Mouse (Mus musculus): ENCODE data around the gene Thbd. TPM values are rescaled to one million over a fixed set of nuclear protein-coding genes. Genes with fewer than 3 reads are reported as not detected.
A peak's percentile ranks its signal among the peaks of the same experiment; 100 is the strongest.

Thbd gene
- total RNA-seq, 2 experiments from 2014 or later = 5.3 to 6.9 TPM

- no peak for DNase-seq (ENCODE audit: low spot score in 2 of 2)
- TF ChIP-seq CTCF (conservative IDR thresholded peaks at IDR 0.05) = no peak
- Histone ChIP-seq H3K4me3 (no peak overlapping the region), H3K27ac (no peak overlapping the region)
Measured at GRCm38 (mm10) chr2:148393846-148394245, 14.1 kb downstream of the Thbd start.

- TF ChIP-seq CTCF (conservative IDR thresholded peaks at IDR 0.05) = no peak
- no peak for DNase-seq (ENCODE audit: low spot score in 2 of 2)
- H3K27ac ChIP-seq = no peak overlapping the region
- no peak overlapping the region for H3K4me3 ChIP-seq
Measured at GRCm38 (mm10) chr2:148393149-148393548, 14.8 kb downstream of the Thbd start.

- Histone ChIP-seq H3K4me3 (no peak overlapping the region), H3K27ac (peak overlapping the region; percentile 58)
- no peak for DNase-seq (ENCODE audit: low spot score in 2 of 2)
- no peak for TF ChIP-seq CTCF (conservative IDR thresholded peaks at IDR 0.05)
Measured at GRCm38 (mm10) chr2:148387652-148388581, 20.1 kb downstream of the Thbd start.

DNA sequence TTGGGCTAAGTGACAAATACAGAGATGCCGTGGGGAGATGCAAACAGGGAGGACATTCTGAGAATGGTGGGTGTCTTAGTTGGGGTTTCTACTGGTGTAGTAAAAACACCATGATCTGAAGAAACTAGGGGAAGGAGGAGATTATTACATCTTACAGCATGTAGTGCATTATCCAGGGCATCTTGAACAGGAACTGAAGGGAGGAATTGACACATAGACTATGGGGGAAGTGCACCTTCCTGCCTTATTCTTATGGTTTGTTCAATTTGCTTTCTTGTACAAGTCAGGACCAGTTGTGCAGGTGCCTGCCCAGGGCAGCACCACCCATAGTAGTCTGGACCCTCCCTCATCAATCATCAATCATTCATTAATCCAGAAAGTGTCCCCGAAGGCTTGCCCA lies 21.1 kb downstream of the Thbd start:
- TF ChIP-seq CTCF (conservative IDR thresholded peaks at IDR 0.05) = no peak
- Histone ChIP-seq H3K27ac (no peak overlapping the region), H3K4me3 (no peak overlapping the region)
- DNase-seq (ENCODE audit: low spot score in 2 of 2) = no peak

DNA sequence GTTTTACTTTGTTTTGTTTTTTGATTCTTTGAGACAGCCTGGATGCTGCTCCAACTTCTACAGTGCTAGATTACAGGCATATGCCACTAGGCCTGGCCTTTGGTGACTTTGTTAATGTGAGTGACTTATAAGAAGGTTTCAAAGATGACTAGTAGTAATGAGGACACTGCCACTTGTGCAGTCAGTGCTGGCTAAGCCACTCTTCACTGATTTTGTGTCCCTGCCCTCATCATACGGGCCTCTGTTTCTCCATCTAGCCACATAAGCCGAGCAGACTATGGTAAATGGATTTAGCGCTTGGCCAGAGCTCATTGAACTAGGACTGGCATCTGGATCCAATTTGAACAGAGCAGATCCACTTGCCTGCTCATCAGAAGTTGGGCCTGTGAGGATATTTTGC lies 21.5 kb downstream of the Thbd start:
- no peak for DNase-seq (ENCODE audit: low spot score in 2 of 2)
- Histone ChIP-seq H3K27ac (no peak overlapping the region), H3K4me3 (no peak overlapping the region)
- TF ChIP-seq CTCF (conservative IDR thresholded peaks at IDR 0.05) = no peak

DNA sequence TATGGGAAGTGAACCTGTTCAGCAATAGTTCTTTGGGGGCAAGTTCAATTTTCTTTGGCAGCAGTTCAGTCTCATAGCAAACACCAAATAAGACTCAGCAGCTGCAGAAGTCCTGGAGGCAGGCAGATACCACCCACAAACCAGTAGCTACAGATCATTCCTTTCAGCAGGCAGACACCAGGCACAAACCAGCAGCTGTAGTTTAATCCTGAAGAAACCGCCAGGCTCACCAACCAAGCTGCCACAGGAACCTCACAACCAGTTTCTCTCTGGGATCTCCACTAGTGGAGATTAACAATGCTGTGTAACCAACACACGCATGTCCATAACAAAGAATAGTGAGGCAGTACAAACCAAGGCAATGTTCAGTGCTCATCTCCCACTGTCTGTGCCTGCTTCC lies 26.9 kb downstream of the Thbd start:
- DNase-seq (ENCODE audit: low spot score in 2 of 2) = no peak
- H3K27ac ChIP-seq = no peak overlapping the region
- no peak overlapping the region for H3K4me3 ChIP-seq
- TF ChIP-seq CTCF (conservative IDR thresholded peaks at IDR 0.05) = no peak

- no peak for DNase-seq (ENCODE audit: low spot score in 2 of 2)
- Histone ChIP-seq H3K27ac (no peak overlapping the region), H3K4me3 (no peak overlapping the region)
- no peak for TF ChIP-seq CTCF (conservative IDR thresholded peaks at IDR 0.05)
Measured at GRCm38 (mm10) chr2:148379899-148380413, 28.0 kb downstream of the Thbd start.

DNA sequence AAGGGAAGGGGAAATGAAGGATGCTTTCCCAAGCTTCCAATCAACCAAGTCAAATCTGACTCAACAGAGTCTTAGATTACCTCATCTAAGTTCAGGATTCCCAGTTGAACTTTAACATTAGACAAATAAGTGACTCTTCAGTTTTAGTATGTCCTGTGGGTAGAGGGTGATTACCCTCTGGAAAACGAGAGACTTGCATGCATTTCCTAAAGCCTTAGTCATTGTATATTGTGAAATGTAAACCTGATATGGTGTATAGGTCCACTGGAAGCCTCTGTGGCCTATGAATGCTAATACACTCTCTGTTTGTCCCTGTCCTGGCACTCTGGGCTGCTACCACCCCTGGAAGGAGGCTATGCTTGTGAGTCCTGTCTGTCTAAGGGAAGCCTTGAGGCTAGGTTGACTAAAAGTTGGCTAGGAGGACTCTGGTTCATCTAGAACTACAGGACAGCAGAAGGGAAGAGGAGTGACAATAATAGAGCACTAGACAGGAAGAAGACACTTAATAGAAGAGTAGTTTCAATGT lies 29.1 kb downstream of the Thbd start:
- no peak for DNase-seq (ENCODE audit: low spot score in 2 of 2)
- no peak overlapping the region for H3K27ac ChIP-seq
- no peak overlapping the region for H3K4me3 ChIP-seq
- TF ChIP-seq CTCF (conservative IDR thresholded peaks at IDR 0.05) = no peak

DNA sequence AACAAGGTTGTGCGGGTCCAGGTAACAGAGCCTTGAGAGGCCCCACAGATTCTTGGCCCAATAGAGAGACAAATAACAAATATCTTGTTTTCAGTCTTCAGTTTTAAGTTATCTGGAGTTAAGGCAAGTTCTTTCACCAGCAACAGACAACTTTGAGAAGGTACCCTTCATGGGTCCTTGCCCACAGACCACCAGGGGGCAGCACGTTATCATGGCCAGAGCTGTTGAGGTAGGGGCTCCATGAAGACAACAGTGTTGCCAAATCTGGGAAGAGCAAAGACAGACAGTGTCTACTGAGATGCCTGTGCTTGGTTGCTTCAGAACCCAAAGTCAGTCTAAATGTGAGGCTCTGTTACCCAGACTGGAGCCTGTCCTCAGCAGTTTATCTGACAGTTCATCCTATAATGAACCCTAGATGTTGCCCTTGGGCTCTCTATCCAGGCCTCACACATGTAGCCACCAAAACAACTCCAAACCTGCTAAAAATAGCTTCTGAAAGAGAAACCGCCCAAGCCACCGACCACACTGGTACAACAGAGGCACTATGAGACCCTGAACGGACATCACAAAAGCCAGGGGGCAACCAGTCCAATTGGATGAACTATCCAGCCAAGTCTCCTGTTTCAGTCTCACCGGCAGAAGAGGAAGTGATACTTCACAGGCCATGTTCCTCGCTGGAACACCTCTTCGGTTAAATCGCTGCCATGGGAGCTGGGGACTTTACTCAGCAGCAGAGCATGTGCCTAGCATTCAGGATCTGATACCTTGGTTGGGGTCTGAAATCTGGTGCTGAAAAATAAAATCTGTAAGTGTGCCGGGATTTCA lies 32.5 kb downstream of the Thbd start:
- peak in 1 of 2 experiments; percentile 38 for DNase-seq (ENCODE audit: low spot score in 2 of 2)
- no peak overlapping the region for H3K27ac ChIP-seq
- H3K4me3 ChIP-seq = no peak overlapping the region
- TF ChIP-seq CTCF (conservative IDR thresholded peaks at IDR 0.05) = peak; percentile 75

GRCm38 (mm10) chr2:148373602-148374071 lies 34.4 kb downstream of the Thbd start:
- Histone ChIP-seq H3K4me3 (no peak overlapping the region), H3K27ac (peak overlapping the region; percentile 61)
- no peak for TF ChIP-seq CTCF (conservative IDR thresholded peaks at IDR 0.05)
- no peak for DNase-seq (ENCODE audit: low spot score in 2 of 2)

GRCm38 (mm10) chr2:148371743-148372630 lies 36.0 kb downstream of the Thbd start:
- Histone ChIP-seq H3K4me3 (no peak overlapping the region), H3K27ac (no peak overlapping the region)
- TF ChIP-seq CTCF (conservative IDR thresholded peaks at IDR 0.05) = no peak
- no peak for DNase-seq (ENCODE audit: low spot score in 2 of 2)

DNA sequence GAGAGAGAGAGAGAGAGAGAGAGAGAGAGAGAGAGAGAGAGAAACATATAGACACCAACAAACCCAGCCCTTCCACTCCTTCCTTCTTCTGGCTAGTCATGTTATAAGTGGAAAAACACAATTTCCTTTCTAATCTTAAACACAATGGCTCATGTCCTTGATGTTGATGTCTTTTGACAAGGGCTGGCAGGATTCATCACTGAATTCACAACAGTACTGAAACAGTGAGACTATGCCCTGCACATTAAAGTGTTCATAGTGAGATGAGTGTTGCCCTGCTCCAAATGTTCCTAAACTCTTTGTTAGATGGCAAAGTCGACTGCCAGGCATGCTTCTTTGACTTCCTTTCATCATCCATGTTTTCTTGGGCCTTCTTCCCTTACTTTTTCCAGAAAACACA lies 42.8 kb downstream of the Thbd start:
- H3K4me3 ChIP-seq = no peak overlapping the region
- no peak for DNase-seq (ENCODE audit: low spot score in 2 of 2)
- no peak for TF ChIP-seq CTCF (conservative IDR thresholded peaks at IDR 0.05)
- no peak overlapping the region for H3K27ac ChIP-seq

All from layer of hippocampus, adult 2 months (tissue).